Mouse (Mus musculus) myocyte (in vitro differentiated cells): ENCODE results near the gene Prr18.

ENCODE experiments used
- E2F4 ChIP-seq: IDR thresholded peaks from one replicate; pipeline ENCODE4 v1.6.1; 2011; ENCODE audit warnings: mild to moderate bottlenecking, control low read depth, moderate library complexity; ENCODE audit not compliant: insufficient read depth
- POLR2AphosphoS2 ChIP-seq: IDR thresholded peaks from one replicate; pipeline ENCODE4 v1.6.1; 2011; ENCODE audit warnings: low read depth, control low read depth; ENCODE audit not compliant: insufficient read length

GRCm38 (mm10) chr17:8369171-8369570 lies 31.9 kb downstream of the Prr18 start:
- TF ChIP-seq E2F4: no peak
- no peak for TF ChIP-seq POLR2AphosphoS2
